Mouse (Mus musculus): Measurements from ENCODE around the gene Ildr2. TPM values are rescaled to one million over a fixed set of nuclear protein-coding genes. Genes with fewer than 3 reads are reported as not detected.

Ildr2 gene
- total and polyA plus RNA-seq, 3 experiments: 0.11 TPM; not detected in 2

DNA sequence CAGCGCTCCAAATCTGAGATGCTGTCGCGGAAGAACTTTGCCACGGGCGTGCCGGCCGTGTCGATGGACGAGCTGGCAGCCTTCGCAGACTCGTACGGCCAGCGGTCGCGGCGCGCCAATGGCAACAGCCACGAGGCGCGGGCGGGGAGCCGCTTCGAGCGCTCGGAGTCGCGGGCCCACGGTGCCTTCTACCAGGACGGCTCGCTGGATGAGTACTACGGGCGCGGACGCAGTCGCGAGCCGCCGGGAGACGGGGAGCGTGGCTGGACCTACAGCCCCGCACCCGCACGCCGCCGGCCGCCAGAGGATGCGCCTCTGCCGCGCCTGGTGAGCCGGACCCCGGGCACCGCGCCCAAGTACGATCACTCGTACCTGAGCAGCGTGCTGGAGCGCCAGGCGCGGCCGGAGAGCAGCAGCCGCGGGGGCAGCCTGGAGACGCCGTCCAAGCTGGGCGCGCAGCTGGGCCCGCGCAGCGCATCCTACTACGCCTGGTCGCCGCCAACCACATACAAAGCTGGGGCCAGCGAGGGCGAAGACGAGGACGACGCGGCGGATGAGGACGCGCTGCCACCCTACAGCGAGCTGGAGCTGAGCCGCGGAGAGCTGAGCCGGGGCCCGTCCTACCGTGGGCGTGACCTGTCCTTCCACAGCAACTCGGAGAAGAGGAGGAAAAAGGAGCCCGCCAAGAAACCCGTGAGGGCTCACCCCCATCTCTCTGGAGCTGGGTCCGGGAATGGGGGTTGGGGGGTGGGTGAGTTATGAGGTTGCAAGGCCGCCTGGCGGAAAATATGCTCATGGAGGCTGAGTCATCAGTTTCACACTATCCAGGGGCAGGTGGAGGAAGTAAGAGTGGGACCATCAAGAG lies 55.1 kb downstream of the Ildr2 start:
- H3K27me3 ChIP-seq (ENCODE audit: insufficient read depth, low read length): no peaks in the 10 kb centered on the region
- peaks cover 7% of the 10 kb centered on the region for H3K9me3 ChIP-seq (replicated peaks)
- no peaks in the 10 kb centered on the region for H3K4me1 ChIP-seq (ENCODE audit: insufficient read depth, low read depth, low read length)
- H3K36me3 ChIP-seq (replicated peaks): no peaks in the 10 kb centered on the region
- DNase-seq (ENCODE audit: low spot score) (no peak), ATAC-seq (ENCODE audit: extremely low read depth, insufficient number of reproducible peaks, low FRiP score, poor library complexity, severe bottlenecking) (no peak)
- no peak overlapping the region for H3K4me3 ChIP-seq (ENCODE audit: low read depth, low read length)
- TF ChIP-seq GATA2 (IDR thresholded peaks at IDR 0.05; ENCODE audit: borderline replicate concordance, low read depth, low read length) (no peak), POLR2AphosphoS5 (IDR thresholded peaks at IDR 0.05; ENCODE audit: insufficient replicate concordance, low read depth, low read length) (no peak), GATA1 (IDR thresholded peaks at IDR 0.05; ENCODE audit: borderline replicate concordance, low read length) (no peak), TAL1 (conservative IDR thresholded peaks at IDR 0.05; ENCODE audit: low read depth, low read length) (no peak), CTCF (IDR thresholded peaks at IDR 0.05; ENCODE audit: low read depth, low read length) (no peak)

DNA sequence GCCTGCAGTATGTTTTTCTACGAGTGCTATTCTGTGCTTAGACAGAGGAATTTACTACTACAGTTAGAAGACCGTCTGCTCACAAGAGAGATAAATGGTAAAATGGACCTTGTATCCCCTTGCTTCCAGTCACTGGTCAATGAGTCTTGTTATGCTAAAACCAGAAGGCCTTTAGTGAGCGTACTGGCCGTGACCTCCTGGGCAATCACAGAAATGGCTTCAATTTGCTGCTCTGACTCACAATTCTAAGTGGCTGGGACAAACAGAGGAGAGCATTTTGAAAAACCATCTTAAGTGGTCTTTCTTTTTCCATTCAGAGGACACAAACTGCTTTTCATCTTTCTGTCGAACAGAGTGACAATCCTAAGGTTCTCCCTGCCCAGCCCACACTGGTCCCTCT lies 57.2 kb downstream of the Ildr2 start:
- Histone ChIP-seq H3K36me3 (replicated peaks) (no peaks in the 10 kb centered on the region), H3K27me3 (ENCODE audit: insufficient read depth, low read length) (no peaks in the 10 kb centered on the region), H3K4me3 (ENCODE audit: low read depth, low read length) (no peak overlapping the region), H3K4me1 (ENCODE audit: insufficient read depth, low read depth, low read length) (no peaks in the 10 kb centered on the region), H3K9me3 (replicated peaks) (peaks cover 7% of the 10 kb centered on the region)
- DNase-seq (ENCODE audit: low spot score) (no peak), ATAC-seq (ENCODE audit: extremely low read depth, insufficient number of reproducible peaks, low FRiP score, poor library complexity, severe bottlenecking) (no peak)
- no peak for TF ChIP-seq CTCF (IDR thresholded peaks at IDR 0.05; ENCODE audit: low read depth, low read length)

DNA sequence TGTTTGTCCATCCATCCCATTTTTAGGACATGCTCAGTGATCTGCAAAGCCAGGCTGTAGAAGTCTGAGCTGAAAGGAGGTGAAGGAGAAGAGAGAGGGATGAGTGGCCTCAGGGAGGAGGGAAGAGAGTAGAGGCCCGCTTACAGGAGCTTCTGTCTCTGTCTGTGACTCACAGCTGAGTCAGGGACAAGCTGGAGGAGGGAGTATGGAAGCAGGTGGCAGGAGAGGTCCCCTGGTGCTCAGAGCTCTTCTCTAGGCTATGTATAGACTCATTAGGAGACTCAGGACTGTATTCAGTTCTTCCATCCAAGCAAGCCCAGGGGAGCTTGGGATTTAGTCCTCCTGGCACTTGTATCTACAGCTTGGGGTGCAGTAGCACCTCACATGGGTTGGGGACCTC lies 59.7 kb downstream of the Ildr2 start:
- no peak for TF ChIP-seq CTCF (IDR thresholded peaks at IDR 0.05; ENCODE audit: low read depth, low read length)
- no peak for TF ChIP-seq GATA1 (IDR thresholded peaks at IDR 0.05; ENCODE audit: borderline replicate concordance, low read length)
- no peak for TF ChIP-seq TAL1 (conservative IDR thresholded peaks at IDR 0.05; ENCODE audit: low read depth, low read length)
- TF ChIP-seq GATA2 (IDR thresholded peaks at IDR 0.05; ENCODE audit: borderline replicate concordance, low read depth, low read length): no peak
- no peak for TF ChIP-seq POLR2AphosphoS5 (IDR thresholded peaks at IDR 0.05; ENCODE audit: insufficient replicate concordance, low read depth, low read length)
- Histone ChIP-seq H3K27me3 (ENCODE audit: insufficient read depth, low read length) (no peaks in the 10 kb centered on the region), H3K36me3 (replicated peaks) (no peaks in the 10 kb centered on the region), H3K9me3 (replicated peaks) (peaks cover 7% of the 10 kb centered on the region), H3K4me1 (ENCODE audit: insufficient read depth, low read depth, low read length) (no peaks in the 10 kb centered on the region), H3K4me3 (ENCODE audit: low read depth, low read length) (no peak overlapping the region)
- no peak for DNase-seq (ENCODE audit: low spot score)
- ATAC-seq (ENCODE audit: extremely low read depth, insufficient number of reproducible peaks, low FRiP score, poor library complexity, severe bottlenecking): no peak

DNA sequence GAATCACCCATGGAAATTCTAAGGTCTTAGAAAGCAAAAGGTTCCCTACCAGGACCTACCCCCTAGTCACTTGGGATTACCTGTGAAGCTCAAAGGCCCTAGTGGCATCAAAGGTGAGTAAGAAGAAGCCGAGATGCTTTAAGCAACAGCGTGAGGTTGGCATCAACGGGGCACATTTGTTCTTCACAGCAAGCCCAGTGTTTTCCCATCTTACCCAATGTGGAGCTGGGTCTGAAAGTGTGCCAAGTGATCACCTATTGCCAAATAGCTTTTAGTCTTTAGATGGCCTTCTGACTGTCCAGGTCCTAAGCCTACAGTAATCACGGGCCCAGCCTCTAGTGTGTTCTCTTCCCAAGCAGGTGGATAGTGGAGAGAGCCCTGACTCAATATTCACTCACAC lies 61.8 kb downstream of the Ildr2 start:
- ATAC-seq (ENCODE audit: extremely low read depth, insufficient number of reproducible peaks, low FRiP score, poor library complexity, severe bottlenecking): no peak
- no peaks in the 10 kb centered on the region for H3K27me3 ChIP-seq (ENCODE audit: insufficient read depth, low read length)
- no peak for DNase-seq (ENCODE audit: low spot score)
- H3K9me3 ChIP-seq (replicated peaks): no peaks in the 10 kb centered on the region
- H3K36me3 ChIP-seq (replicated peaks): no peaks in the 10 kb centered on the region
- TF ChIP-seq CTCF (IDR thresholded peaks at IDR 0.05; ENCODE audit: low read depth, low read length): no peak
- TF ChIP-seq GATA2 (IDR thresholded peaks at IDR 0.05; ENCODE audit: borderline replicate concordance, low read depth, low read length): no peak
- TF ChIP-seq TAL1 (conservative IDR thresholded peaks at IDR 0.05; ENCODE audit: low read depth, low read length): no peak
- TF ChIP-seq POLR2AphosphoS5 (IDR thresholded peaks at IDR 0.05; ENCODE audit: insufficient replicate concordance, low read depth, low read length): no peak
- TF ChIP-seq GATA1 (IDR thresholded peaks at IDR 0.05; ENCODE audit: borderline replicate concordance, low read length): no peak
- no peaks in the 10 kb centered on the region for H3K4me1 ChIP-seq (ENCODE audit: insufficient read depth, low read depth, low read length)
- no peak overlapping the region for H3K4me3 ChIP-seq (ENCODE audit: low read depth, low read length)

DNA sequence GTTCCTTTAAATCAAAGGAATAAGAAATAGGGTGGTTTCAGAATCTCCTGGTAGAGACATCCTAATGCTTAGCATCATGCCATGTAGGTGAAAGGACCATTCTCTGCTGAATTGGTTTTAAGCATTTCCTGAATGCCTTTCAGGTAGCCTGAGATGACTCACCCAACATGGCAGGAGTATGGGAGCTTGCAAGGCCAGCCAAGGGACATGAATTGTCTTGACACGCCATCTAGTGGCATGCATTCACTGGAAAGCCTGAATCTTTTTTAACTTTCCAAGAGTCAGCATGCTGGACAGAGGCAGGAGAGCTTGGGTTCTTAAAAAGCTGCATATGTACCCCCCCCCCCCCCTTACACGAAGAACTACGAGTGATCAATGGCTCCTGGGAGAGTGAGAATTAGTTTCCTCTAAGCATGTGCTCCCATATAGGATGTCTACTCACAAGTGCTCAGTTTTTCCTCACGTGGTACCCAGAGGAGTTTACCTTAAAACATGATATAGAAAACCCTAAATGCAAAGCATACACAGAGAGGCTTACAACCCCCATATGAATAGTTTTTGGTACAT lies 65.3 kb downstream of the Ildr2 start:
- no peaks in the 10 kb centered on the region for H3K27me3 ChIP-seq (ENCODE audit: insufficient read depth, low read length)
- ATAC-seq (ENCODE audit: extremely low read depth, insufficient number of reproducible peaks, low FRiP score, poor library complexity, severe bottlenecking) (no peak), DNase-seq (ENCODE audit: low spot score) (no peak)
- no peaks in the 10 kb centered on the region for H3K4me1 ChIP-seq (ENCODE audit: insufficient read depth, low read depth, low read length)
- TF ChIP-seq TAL1 (conservative IDR thresholded peaks at IDR 0.05; ENCODE audit: low read depth, low read length) (no peak), GATA2 (IDR thresholded peaks at IDR 0.05; ENCODE audit: borderline replicate concordance, low read depth, low read length) (no peak), GATA1 (IDR thresholded peaks at IDR 0.05; ENCODE audit: borderline replicate concordance, low read length) (no peak), CTCF (IDR thresholded peaks at IDR 0.05; ENCODE audit: low read depth, low read length) (no peak), POLR2AphosphoS5 (IDR thresholded peaks at IDR 0.05; ENCODE audit: insufficient replicate concordance, low read depth, low read length) (no peak)
- no peaks in the 10 kb centered on the region for H3K9me3 ChIP-seq (replicated peaks)
- no peaks in the 10 kb centered on the region for H3K36me3 ChIP-seq (replicated peaks)
- no peak overlapping the region for H3K4me3 ChIP-seq (ENCODE audit: low read depth, low read length)

DNA sequence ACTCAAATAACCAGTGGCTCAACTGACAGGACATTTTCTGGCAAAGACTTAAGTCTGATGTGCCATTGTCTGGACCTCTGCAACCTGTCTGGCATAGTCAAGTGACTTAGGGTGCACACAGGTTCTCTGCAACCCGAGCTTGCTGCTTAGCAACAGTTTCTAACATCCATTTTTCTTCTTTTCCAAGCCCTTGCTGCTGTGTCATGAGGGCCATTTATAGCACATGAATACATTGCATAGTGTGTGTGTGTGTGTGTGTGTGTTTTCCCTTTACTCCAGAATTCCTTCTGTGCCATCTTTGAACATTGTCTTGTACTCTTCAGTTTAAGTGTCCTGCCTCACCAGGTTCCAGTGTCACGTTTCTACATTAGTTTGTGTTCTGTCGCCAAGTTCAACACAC lies 72.5 kb downstream of the Ildr2 start:
- H3K27me3 ChIP-seq (ENCODE audit: insufficient read depth, low read length): no peaks in the 10 kb centered on the region
- no peak for ATAC-seq (ENCODE audit: extremely low read depth, insufficient number of reproducible peaks, low FRiP score, poor library complexity, severe bottlenecking)
- no peaks in the 10 kb centered on the region for H3K9me3 ChIP-seq (replicated peaks)
- TF ChIP-seq POLR2AphosphoS5 (IDR thresholded peaks at IDR 0.05; ENCODE audit: insufficient replicate concordance, low read depth, low read length) (no peak), GATA1 (IDR thresholded peaks at IDR 0.05; ENCODE audit: borderline replicate concordance, low read length) (no peak), CTCF (IDR thresholded peaks at IDR 0.05; ENCODE audit: low read depth, low read length) (no peak), TAL1 (conservative IDR thresholded peaks at IDR 0.05; ENCODE audit: low read depth, low read length) (no peak), GATA2 (IDR thresholded peaks at IDR 0.05; ENCODE audit: borderline replicate concordance, low read depth, low read length) (no peak)
- H3K4me1 ChIP-seq (ENCODE audit: insufficient read depth, low read depth, low read length): no peaks in the 10 kb centered on the region
- no peaks in the 10 kb centered on the region for H3K36me3 ChIP-seq (replicated peaks)
- DNase-seq (ENCODE audit: low spot score): no peak
- no peak overlapping the region for H3K4me3 ChIP-seq (ENCODE audit: low read depth, low read length)
